Mouse (Mus musculus) liver, postnatal 0 days (tissue): Measurements from ENCODE around the gene Apex1.

ENCODE experiments used
- CTCF ChIP-seq: sonication (generic); IDR thresholded peaks from 2 replicates; pipeline ENCODE4 v1.5.1; 2016; ENCODE audit warnings: antibody characterized with exemption, low read depth
- EP300 ChIP-seq: IDR thresholded peaks from 2 replicates; pipeline ENCODE4 v1.6.1; 2016; ENCODE audit warnings: antibody characterized with exemption, low read depth, mild to moderate bottlenecking

DNA sequence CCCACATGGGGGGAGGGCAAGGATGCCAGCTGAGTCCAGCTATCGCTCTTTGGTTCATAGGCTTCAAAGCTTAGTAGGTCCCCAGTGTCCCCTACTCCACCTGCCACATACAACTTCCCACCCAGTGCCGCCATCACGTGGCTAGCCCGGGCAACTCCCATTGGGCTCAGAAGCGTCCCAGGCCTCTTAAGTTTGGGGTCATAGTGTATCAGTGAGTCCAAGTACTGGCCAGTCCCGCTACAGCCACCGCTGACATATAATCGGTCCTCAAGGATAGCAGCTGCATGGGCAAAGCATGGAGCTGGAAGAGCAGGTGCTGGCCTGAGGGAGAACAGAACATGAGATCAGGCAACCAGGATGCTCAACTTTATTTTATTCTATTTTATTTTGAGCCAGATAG is 33.1 kb upstream of the Apex1 start:
- TF ChIP-seq CTCF (no peak), EP300 (no peak)
